Mouse (Mus musculus) myocyte (in vitro differentiated cells): ENCODE data around the gene Mttp. TPM values are rescaled to one million over a fixed set of nuclear protein-coding genes. Genes with fewer than 3 reads are reported as not detected.

Source experiments
- H3K27me3 ChIP-seq: one replicate; pipeline ENCODE4 v1.6.1; 2011; ENCODE audit not compliant: control insufficient read depth, insufficient read depth, insufficient read length
- H3K36me3 ChIP-seq: one replicate; pipeline ENCODE4 v1.6.1; 2011; ENCODE audit not compliant: control insufficient read depth, insufficient read depth
- H3K4me2 ChIP-seq: one replicate; pipeline ENCODE4 v1.6.1; 2011; ENCODE audit warnings: low read depth, control low read depth
- H3K4me3 ChIP-seq: one replicate; pipeline ENCODE4 v1.5.1; 2011; ENCODE audit warnings: mild to moderate bottlenecking, control low read depth, moderate library complexity
- H3K79me2 ChIP-seq: one replicate; pipeline ENCODE4 v1.6.1; 2011; ENCODE audit not compliant: control insufficient read depth, insufficient read depth
- H3ac ChIP-seq: one replicate; pipeline ENCODE4 v1.6.1; 2011; ENCODE audit not compliant: control insufficient read depth, insufficient read length
- CEBPB ChIP-seq: IDR thresholded peaks from 2 replicates; pipeline ENCODE4 v1.6.1; 2011; ENCODE audit warnings: mild to moderate bottlenecking, moderate library complexity; ENCODE audit not compliant: poor library complexity, insufficient read depth, severe bottlenecking
- E2F4 ChIP-seq: IDR thresholded peaks from one replicate; pipeline ENCODE4 v1.6.1; 2011; ENCODE audit warnings: mild to moderate bottlenecking, control low read depth, moderate library complexity; ENCODE audit not compliant: insufficient read depth
- MAX ChIP-seq: IDR thresholded peaks from one replicate; pipeline ENCODE4 v1.6.1; 2011; ENCODE audit warnings: low read depth, mild to moderate bottlenecking, control low read depth
- MYOD1 ChIP-seq, 3 experiments: IDR thresholded peaks; one replicate each; pipeline ENCODE4 v1.6.1; 2011; ENCODE audit warnings: control low read depth in 2 of 3, low read depth in 2 of 3, mild to moderate bottlenecking in 2 of 3, moderate library complexity in 1 of 3; ENCODE audit not compliant: insufficient read length in 2 of 3, control insufficient read depth in 1 of 3
- MYOG ChIP-seq, 3 experiments: IDR thresholded peaks; one replicate each; pipeline ENCODE4 v1.6.1; 2011; ENCODE audit warnings: control low read depth in 2 of 3, low read depth in 2 of 3, mild to moderate bottlenecking in 2 of 3; ENCODE audit not compliant: insufficient read length in 2 of 3, control insufficient read depth in 1 of 3, insufficient read depth in 1 of 3
- POLR2A ChIP-seq: IDR thresholded peaks from one replicate; pipeline ENCODE4 v1.6.1; 2011; ENCODE audit warnings: low read depth, mild to moderate bottlenecking, control low read depth, moderate library complexity; ENCODE audit not compliant: insufficient read length
- POLR2AphosphoS2 ChIP-seq: IDR thresholded peaks from one replicate; pipeline ENCODE4 v1.6.1; 2011; ENCODE audit warnings: low read depth, control low read depth; ENCODE audit not compliant: insufficient read length
- REST ChIP-seq: IDR thresholded peaks from one replicate; pipeline ENCODE4 v1.6.1; 2011; ENCODE audit warnings: mild to moderate bottlenecking, control low read depth, moderate library complexity; ENCODE audit not compliant: insufficient read depth, insufficient read length
- SRF ChIP-seq: IDR thresholded peaks from one replicate; pipeline ENCODE4 v1.6.1; 2011; ENCODE audit warnings: low read depth; ENCODE audit not compliant: control insufficient read depth, insufficient read length
- TCF12 ChIP-seq: IDR thresholded peaks from one replicate; pipeline ENCODE4 v1.6.1; 2011; ENCODE audit warnings: mild to moderate bottlenecking, control low read depth; ENCODE audit not compliant: poor library complexity, insufficient read depth, severe bottlenecking
- TCF3 ChIP-seq: IDR thresholded peaks from one replicate; pipeline ENCODE4 v1.6.1; 2011; ENCODE audit warnings: low read depth, control low read depth; ENCODE audit not compliant: insufficient read length
- USF1 ChIP-seq: IDR thresholded peaks from one replicate; pipeline ENCODE4 v1.6.1; 2011; ENCODE audit warnings: low read depth, mild to moderate bottlenecking, control low read depth, moderate library complexity
- polyA plus RNA-seq: library from polyadenylated mRNA; unstranded; fragments of >200 nt; fragmentation: generic; extraction: Trizol; gene quantifications from one replicate; pipeline ENCODE4 v1.2.1, GENCODE M21; 2012; ENCODE audit warnings: missing spikeins

Mttp gene
- polyA plus RNA-seq, 1 experiment = 4.1 TPM

- Histone ChIP-seq H3K79me2 (no peaks in the 10 kb centered on the region), H3K36me3 (peaks cover 4% of the 10 kb centered on the region), H3K4me2 (no peak overlapping the region), H3K4me3 (no peak overlapping the region), H3K27me3 (no peaks in the 10 kb centered on the region), H3ac (no peak overlapping the region)
- TF ChIP-seq REST = no peak
- no peak for TF ChIP-seq CEBPB
- no peak for TF ChIP-seq MYOG (IDR thresholded peaks at IDR 0.05; ENCODE audit: control insufficient read depth in 1 of 3, insufficient read depth in 1 of 3, insufficient read length in 2 of 3, low read depth in 2 of 3)
- TF ChIP-seq E2F4 = no peak
- no peak for TF ChIP-seq MYOD1 (IDR thresholded peaks at IDR 0.05; ENCODE audit: control insufficient read depth in 1 of 3, insufficient read length in 2 of 3, low read depth in 2 of 3)
- no peak for TF ChIP-seq TCF12
- TF ChIP-seq MAX = no peak
- TF ChIP-seq USF1 = no peak
- no peak for TF ChIP-seq POLR2AphosphoS2
- no peak for TF ChIP-seq SRF
- TF ChIP-seq TCF3 = no peak
- no peak for TF ChIP-seq POLR2A
These were observed 16.9 kb upstream of the Mttp start for GRCm38 (mm10) chr3:138161623-138162022.

- TF ChIP-seq POLR2AphosphoS2 = no peak
- TF ChIP-seq SRF = no peak
- TF ChIP-seq MAX = no peak
- TF ChIP-seq TCF3 = no peak
- TF ChIP-seq MYOG (IDR thresholded peaks at IDR 0.05; ENCODE audit: control insufficient read depth in 1 of 3, insufficient read depth in 1 of 3, insufficient read length in 2 of 3, low read depth in 2 of 3) = no peak
- TF ChIP-seq TCF12 = no peak
- TF ChIP-seq E2F4 = no peak
- TF ChIP-seq CEBPB = no peak
- TF ChIP-seq USF1 = no peak
- TF ChIP-seq POLR2A = no peak
- no peak for TF ChIP-seq REST
- TF ChIP-seq MYOD1 (IDR thresholded peaks at IDR 0.05; ENCODE audit: control insufficient read depth in 1 of 3, insufficient read length in 2 of 3, low read depth in 2 of 3) = no peak
- no peak overlapping the region for H3K4me3 ChIP-seq
These were observed 11.9 kb upstream of the Mttp start for GRCm38 (mm10) chr3:138156651-138157050.

GRCm38 (mm10) chr3:138155062-138155461 lies 10.3 kb upstream of the Mttp start:
- Histone ChIP-seq H3K79me2 (no peaks in the 10 kb centered on the region), H3K4me2 (no peak overlapping the region), H3K4me3 (no peak overlapping the region), H3ac (no peak overlapping the region), H3K27me3 (no peaks in the 10 kb centered on the region), H3K36me3 (peaks cover 15% of the 10 kb centered on the region)
- TF ChIP-seq MYOD1 (IDR thresholded peaks at IDR 0.05; ENCODE audit: control insufficient read depth in 1 of 3, insufficient read length in 2 of 3, low read depth in 2 of 3) = no peak

More at GRCm38 (mm10) chr3:138156651-138157050, 11.9 kb upstream of the Mttp start:
- Histone ChIP-seq H3ac (no peak overlapping the region), H3K79me2 (no peaks in the 10 kb centered on the region), H3K36me3 (peaks cover 9% of the 10 kb centered on the region), H3K4me2 (no peak overlapping the region), H3K27me3 (no peaks in the 10 kb centered on the region)

GRCm38 (mm10) chr3:138148811-138149210 lies 4.0 kb upstream of the Mttp start:
- H3K27me3 ChIP-seq = no peaks in the 10 kb centered on the region
- TF ChIP-seq MYOD1 (IDR thresholded peaks at IDR 0.05; ENCODE audit: control insufficient read depth in 1 of 3, insufficient read length in 2 of 3, low read depth in 2 of 3) = no peak
- H3K36me3 ChIP-seq = peaks cover 16% of the 10 kb centered on the region
- no peak overlapping the region for H3K4me2 ChIP-seq
- no peak overlapping the region for H3ac ChIP-seq
- no peaks in the 10 kb centered on the region for H3K79me2 ChIP-seq
- no peak overlapping the region for H3K4me3 ChIP-seq

- peaks cover 9% of the 10 kb centered on the region for H3K36me3 ChIP-seq
- no peak for TF ChIP-seq SRF
- TF ChIP-seq TCF12 = no peak
- no peak for TF ChIP-seq POLR2A
- TF ChIP-seq MAX = no peak
- TF ChIP-seq MYOG (IDR thresholded peaks at IDR 0.05; ENCODE audit: control insufficient read depth in 1 of 3, insufficient read depth in 1 of 3, insufficient read length in 2 of 3, low read depth in 2 of 3) = no peak
- no peak for TF ChIP-seq MYOD1 (IDR thresholded peaks at IDR 0.05; ENCODE audit: control insufficient read depth in 1 of 3, insufficient read length in 2 of 3, low read depth in 2 of 3)
- TF ChIP-seq TCF3 = no peak
- TF ChIP-seq E2F4 = no peak
- no peak for TF ChIP-seq USF1
- TF ChIP-seq POLR2AphosphoS2 = no peak
- TF ChIP-seq CEBPB = no peak
- no peak for TF ChIP-seq REST
- peak overlapping the region; percentile 70 for H3ac ChIP-seq
- H3K79me2 ChIP-seq = no peaks in the 10 kb centered on the region
- peak overlapping the region; percentile 64 for H3K4me3 ChIP-seq
- H3K27me3 ChIP-seq = no peaks in the 10 kb centered on the region
- H3K4me2 ChIP-seq = peak overlapping the region; percentile 90
These were observed 617 bp downstream of the Mttp start for GRCm38 (mm10) chr3:138144060-138144641.
